Mouse (Mus musculus): ENCODE results near the gene Fyb.

GRCm38 (mm10) chr15:6648757-6649403 lies 126.2 kb downstream of the Fyb start:
- no peak for TF ChIP-seq CTCF (IDR thresholded peaks at IDR 0.05; ENCODE audit: low read depth, low read length)
- no peak for TF ChIP-seq EP300 (IDR thresholded peaks at IDR 0.05; ENCODE audit: insufficient read depth, low read depth, low read length)

Data from ES-Bruce4 (cell line).